Mouse (Mus musculus) embryonic facial prominence, embryonic 11.5 days (tissue): Measurements from ENCODE around the gene Fgf12. TPM values are rescaled to one million over a fixed set of nuclear protein-coding genes. Genes with fewer than 3 reads are reported as not detected.

Experiments
- ATAC-seq: fragments of 200-750 bp; cut with Nextera tagmentation; replicated peaks from 2 replicates; pipeline ENCODE4 v1.8.0; 2017; ENCODE audit warnings: low read depth; ENCODE audit not compliant: insufficient number of reproducible peaks, low FRiP score, low TSS enrichment
- DNase-seq: peaks from one replicate; pipeline ENCODE4 v3.0.0-alpha.2; 2015; ENCODE audit warnings: low spot score
- H3K27ac ChIP-seq: fragments of 300-500 bp; sonication (generic); replicated peaks from 2 replicates; pipeline ENCODE4 v1.5.1; 2014; ENCODE audit warnings: mild to moderate bottlenecking, low read depth, low read length, control low read depth
- H3K27me3 ChIP-seq: fragments of 300-500 bp; sonication (generic); 2 replicates; pipeline ENCODE4 v1.6.1; 2014; ENCODE audit warnings: mild to moderate bottlenecking, low read length, moderate library complexity, mixed read lengths; ENCODE audit not compliant: control insufficient read depth, insufficient read depth
- H3K36me3 ChIP-seq: fragments of 300-500 bp; sonication (generic); replicated peaks from 2 replicates; pipeline ENCODE4 v1.6.1; 2014; ENCODE audit warnings: low read depth, mild to moderate bottlenecking, low read length, moderate library complexity, mixed read lengths; ENCODE audit not compliant: control insufficient read depth, insufficient read depth
- H3K4me1 ChIP-seq: fragments of 300-500 bp; sonication (generic); 2 replicates; pipeline ENCODE4 v1.6.1; 2014; ENCODE audit warnings: low read length, mixed read lengths; ENCODE audit not compliant: control insufficient read depth, insufficient read depth
- H3K4me2 ChIP-seq: fragments of 300-500 bp; sonication (generic); 2 replicates; pipeline ENCODE4 v1.6.1; 2014; ENCODE audit warnings: low read depth, mild to moderate bottlenecking, control low read depth, low read length, moderate library complexity
- H3K4me3 ChIP-seq: fragments of 300-500 bp; sonication (generic); 2 replicates; pipeline ENCODE4 v1.5.1; 2014; ENCODE audit warnings: low read depth, low read length, control low read depth
- H3K9ac ChIP-seq: fragments of 300-500 bp; sonication (generic); replicated peaks from 2 replicates; pipeline ENCODE4 v1.6.1; 2014; ENCODE audit warnings: mild to moderate bottlenecking, control low read depth, low read length
- H3K9me3 ChIP-seq: fragments of 300-500 bp; sonication (generic); replicated peaks from 2 replicates; pipeline ENCODE4 v1.6.1; 2016; ENCODE audit warnings: mild to moderate bottlenecking, low read length, inconsistent platforms, mixed read lengths; ENCODE audit not compliant: control insufficient read depth
- WGBS: fragments of 180-500 bp; shearing (Covaris S2); extraction: QIAGEN DNeasy Blood & Tissue Kit; methylation state at CpG from one replicate; pipeline ENCODE4 v1.1.7; 2014; 5-methylcytosine and 5-hydroxymethylcytosine counted together
- polyA plus RNA-seq: library from polyadenylated mRNA; unstranded; fragments of >200 nt; fragmentation: Nextera tagmentation; extraction: Ambion mirVana; gene quantifications from 2 replicates; pipeline ENCODE4 v1.2.1, GENCODE M21; 2014

Gene Fgf12
- polyA plus RNA-seq, 1 experiment from 2014 or later = 3.4 TPM

GRCm38 (mm10) chr16:28645030-28645429, 107.8 kb downstream of the Fgf12 start:
- no peak overlapping the region for H3K4me3 ChIP-seq
- 87% methylated on average over 3 of the region's 3 CpGs for WGBS

DNA sequence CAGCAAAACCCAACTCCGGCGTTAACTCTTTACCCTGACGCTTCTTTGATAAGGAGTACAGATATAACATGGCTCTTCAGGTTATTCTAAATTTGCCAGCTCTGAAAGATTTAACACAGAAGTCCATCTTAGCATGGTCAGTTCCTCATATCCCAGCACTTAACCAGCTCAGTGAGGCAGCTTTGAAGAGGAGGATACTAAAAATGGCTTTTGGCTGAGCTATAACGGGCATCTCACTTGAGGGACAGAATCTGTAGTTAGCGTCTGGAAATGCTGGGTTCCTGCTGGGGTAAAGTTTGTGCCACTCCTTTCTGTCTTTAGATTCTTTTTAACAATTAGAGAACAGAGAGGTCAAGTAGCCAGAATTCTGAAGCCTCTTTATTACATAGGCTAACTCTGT, 121.1 kb downstream of the Fgf12 start:
- Histone ChIP-seq H3K4me2 (no peak overlapping the region), H3K9ac (no peak overlapping the region), H3K27ac (no peak overlapping the region), H3K9me3 (no peaks in the 10 kb centered on the region), H3K36me3 (no peaks in the 10 kb centered on the region), H3K27me3 (no peaks in the 10 kb centered on the region), H3K4me1 (no peaks in the 10 kb centered on the region), H3K4me3 (no peak overlapping the region)
- no peak for ATAC-seq
- no peak for DNase-seq
- 82% methylated on average over 5 of the region's 5 CpGs for WGBS

More at GRCm38 (mm10) chr16:28645030-28645429, 107.8 kb downstream of the Fgf12 start:
- Histone ChIP-seq H3K4me1 (no peaks in the 10 kb centered on the region), H3K9ac (no peak overlapping the region), H3K9me3 (no peaks in the 10 kb centered on the region), H3K27ac (no peak overlapping the region), H3K36me3 (no peaks in the 10 kb centered on the region), H3K4me2 (no peak overlapping the region), H3K27me3 (no peaks in the 10 kb centered on the region)
- no peak for ATAC-seq
- no peak for DNase-seq

GRCm38 (mm10) chr16:28630771-28631484, 121.9 kb downstream of the Fgf12 start:
- ATAC-seq (no peak), DNase-seq (no peak)
- Histone ChIP-seq H3K4me3 (no peak overlapping the region), H3K9me3 (no peaks in the 10 kb centered on the region), H3K4me1 (no peaks in the 10 kb centered on the region), H3K27me3 (no peaks in the 10 kb centered on the region), H3K27ac (no peak overlapping the region), H3K9ac (no peak overlapping the region), H3K4me2 (no peak overlapping the region), H3K36me3 (no peaks in the 10 kb centered on the region)
- WGBS = 88% methylated on average over 11 of the region's 11 CpGs

DNA sequence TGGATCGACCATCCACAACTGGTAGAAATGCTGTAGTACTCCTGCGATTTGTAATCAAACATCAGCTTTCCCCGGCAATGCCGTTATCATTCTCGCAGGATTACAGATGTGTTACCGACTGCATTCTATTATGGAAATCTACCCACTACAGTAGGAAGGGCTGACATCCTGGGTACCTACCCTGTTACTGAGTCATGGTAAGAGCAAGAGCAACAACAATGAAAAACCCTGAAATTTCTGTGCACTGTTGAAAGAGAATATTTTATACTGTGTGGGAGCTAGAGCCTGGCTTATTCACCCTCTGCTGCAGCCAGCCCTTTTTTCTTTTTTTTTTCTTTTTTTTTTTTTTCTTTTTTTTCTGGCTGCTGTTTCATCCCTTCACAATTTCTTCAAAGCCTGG, 126.6 kb downstream of the Fgf12 start:
- Histone ChIP-seq H3K4me2 (no peak overlapping the region), H3K36me3 (no peaks in the 10 kb centered on the region), H3K9me3 (no peaks in the 10 kb centered on the region), H3K9ac (no peak overlapping the region), H3K4me3 (no peak overlapping the region), H3K27me3 (no peaks in the 10 kb centered on the region), H3K4me1 (no peaks in the 10 kb centered on the region), H3K27ac (no peak overlapping the region)
- DNase-seq (no peak), ATAC-seq (no peak)
- 86% methylated on average over 6 of the region's 6 CpGs for WGBS

DNA sequence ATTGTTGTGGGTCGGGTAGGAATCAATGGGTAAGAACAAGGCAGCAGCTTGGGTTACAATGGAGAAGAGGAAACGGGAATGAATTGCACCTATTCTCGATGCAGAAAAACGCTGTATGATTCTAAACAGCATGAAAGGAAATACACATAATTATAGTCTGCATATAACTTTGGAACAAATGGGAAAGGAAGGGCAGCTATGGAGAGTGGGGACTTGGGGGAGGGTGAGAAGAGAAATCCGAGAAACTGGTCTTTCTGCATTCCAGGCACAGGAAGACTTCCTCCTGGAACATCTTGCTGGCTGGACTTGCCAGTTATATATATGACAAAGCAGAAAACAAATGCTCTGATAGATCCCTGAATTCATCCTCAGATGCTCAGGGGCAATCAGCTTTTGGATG, 127.2 kb downstream of the Fgf12 start:
- Histone ChIP-seq H3K27ac (no peak overlapping the region), H3K27me3 (no peaks in the 10 kb centered on the region), H3K4me1 (no peaks in the 10 kb centered on the region), H3K4me3 (no peak overlapping the region), H3K9me3 (no peaks in the 10 kb centered on the region), H3K4me2 (no peak overlapping the region), H3K36me3 (no peaks in the 10 kb centered on the region), H3K9ac (no peak overlapping the region)
- no peak for ATAC-seq
- 64% methylated on average over 5 of the region's 5 CpGs for WGBS
- peak; percentile 25 for DNase-seq

DNA sequence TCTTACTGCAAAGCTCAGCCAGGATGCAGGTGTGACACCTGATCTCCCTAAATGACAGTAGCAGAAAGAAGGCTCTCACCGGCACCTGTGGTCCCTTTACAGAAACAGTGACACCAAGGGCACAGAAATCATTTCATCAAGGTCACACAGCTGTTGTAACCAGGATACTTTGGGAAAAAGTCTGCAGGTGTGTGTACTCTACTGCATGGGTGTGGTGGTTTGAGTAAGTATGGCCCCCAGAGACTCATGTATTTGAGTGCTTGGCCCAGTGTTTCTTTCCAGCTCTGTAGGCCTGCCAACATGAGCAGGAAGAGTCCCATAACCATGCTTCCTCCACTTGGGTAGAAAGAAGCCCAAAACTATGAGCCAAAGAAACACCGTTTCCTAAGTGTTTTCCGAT, 138.5 kb downstream of the Fgf12 start:
- DNase-seq (no peak), ATAC-seq (no peak)
- H3K9ac ChIP-seq = no peak overlapping the region
- 73% methylated on average over 3 of the region's 3 CpGs for WGBS
- no peak overlapping the region for H3K4me3 ChIP-seq
- H3K36me3 ChIP-seq = no peaks in the 10 kb centered on the region
- no peaks in the 10 kb centered on the region for H3K27me3 ChIP-seq
- no peak overlapping the region for H3K4me2 ChIP-seq
- no peaks in the 10 kb centered on the region for H3K9me3 ChIP-seq
- H3K4me1 ChIP-seq = peaks cover 2% of the 10 kb centered on the region; the same call in 1 of the 2 replicates
- H3K27ac ChIP-seq = no peak overlapping the region

DNA sequence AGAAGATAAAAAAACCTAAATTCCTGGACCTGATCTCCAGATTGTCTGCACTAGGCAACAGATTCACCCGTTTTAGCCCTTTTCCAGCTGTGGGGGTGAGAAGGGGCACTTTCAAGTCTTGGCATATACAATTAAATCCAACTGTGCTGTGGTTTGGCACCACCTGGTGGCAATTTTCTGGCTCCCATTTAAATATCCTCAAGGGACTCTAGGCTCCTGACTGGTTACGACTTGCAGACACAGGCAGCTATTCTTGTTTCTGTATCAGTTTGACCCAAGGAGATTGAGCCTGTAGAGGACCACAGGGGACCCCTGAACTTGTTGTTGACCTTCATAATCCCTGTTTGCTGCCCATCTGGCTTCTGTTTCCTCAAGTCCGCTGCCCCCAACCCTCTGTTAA, 141.9 kb downstream of the Fgf12 start:
- Histone ChIP-seq H3K27ac (no peak overlapping the region), H3K9ac (no peak overlapping the region), H3K4me1 (peaks cover 2% of the 10 kb centered on the region; the same call in 1 of the 2 replicates), H3K36me3 (no peaks in the 10 kb centered on the region), H3K4me3 (no peak overlapping the region), H3K4me2 (no peak overlapping the region), H3K9me3 (no peaks in the 10 kb centered on the region), H3K27me3 (no peaks in the 10 kb centered on the region)
- ATAC-seq (peak; percentile 34; the same call in 1 of the 2 replicates), DNase-seq (peak; percentile 90)
- 5% methylated on average over 3 of the region's 3 CpGs for WGBS

DNA sequence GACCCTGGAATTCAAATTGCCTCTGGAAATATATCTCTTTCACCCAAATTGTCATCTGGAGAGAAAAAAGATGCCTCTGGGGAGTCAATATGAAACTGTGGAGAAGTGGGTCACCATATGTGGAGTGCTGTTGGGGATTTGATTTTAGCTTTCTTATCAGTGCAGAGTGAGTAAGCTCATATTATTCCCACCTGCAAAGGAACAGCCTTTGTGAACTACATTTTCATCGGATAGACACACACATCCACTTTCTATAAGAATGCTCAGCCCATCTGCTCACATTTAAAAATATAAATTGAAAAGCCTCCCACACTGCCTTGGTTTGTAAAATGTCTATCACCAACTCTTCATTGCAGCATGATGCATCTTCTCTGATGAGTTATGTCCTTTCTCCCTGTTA, 149.7 kb downstream of the Fgf12 start:
- Histone ChIP-seq H3K9me3 (no peaks in the 10 kb centered on the region), H3K4me3 (no peak overlapping the region), H3K27me3 (no peaks in the 10 kb centered on the region), H3K36me3 (no peaks in the 10 kb centered on the region), H3K27ac (no peak overlapping the region), H3K4me1 (no peaks in the 10 kb centered on the region), H3K4me2 (no peak overlapping the region), H3K9ac (no peak overlapping the region)
- ATAC-seq (no peak), DNase-seq (no peak)
- WGBS = 65% methylated on average over 1 of the region's 1 CpGs
